Mouse (Mus musculus): ENCODE measurements at regions not wholly inside any gene's neighbourhood (a gene's known extent, or its start where the extent isn't known, plus 50 kb on each side); places are given as distances from the start of the nearest gene placed in this dataset.

DNA sequence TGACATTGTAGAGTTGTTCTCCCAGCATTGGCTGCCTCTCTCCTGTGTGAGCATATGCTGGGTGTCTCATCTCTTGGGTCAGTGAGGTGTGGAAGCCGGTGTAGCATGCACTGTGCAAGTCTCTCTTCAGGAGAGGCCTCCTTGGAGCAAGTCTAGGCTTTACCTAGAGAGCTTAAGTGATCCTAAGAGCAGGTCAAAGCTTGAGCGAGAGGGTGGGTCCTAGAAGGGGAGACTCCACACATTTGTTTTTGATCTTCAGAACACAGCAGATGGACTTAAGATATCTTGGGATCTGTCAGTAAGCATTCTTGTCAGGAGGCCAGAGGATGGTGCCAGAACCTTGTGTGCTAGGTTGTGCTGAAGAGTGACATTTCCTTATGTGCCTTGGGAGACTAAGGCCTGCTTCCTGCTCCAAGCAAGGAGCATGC lies 136.4 kb downstream of the Tmx1 start:
- DNase-seq (ENCODE audit: low read depth): no peak

DNA sequence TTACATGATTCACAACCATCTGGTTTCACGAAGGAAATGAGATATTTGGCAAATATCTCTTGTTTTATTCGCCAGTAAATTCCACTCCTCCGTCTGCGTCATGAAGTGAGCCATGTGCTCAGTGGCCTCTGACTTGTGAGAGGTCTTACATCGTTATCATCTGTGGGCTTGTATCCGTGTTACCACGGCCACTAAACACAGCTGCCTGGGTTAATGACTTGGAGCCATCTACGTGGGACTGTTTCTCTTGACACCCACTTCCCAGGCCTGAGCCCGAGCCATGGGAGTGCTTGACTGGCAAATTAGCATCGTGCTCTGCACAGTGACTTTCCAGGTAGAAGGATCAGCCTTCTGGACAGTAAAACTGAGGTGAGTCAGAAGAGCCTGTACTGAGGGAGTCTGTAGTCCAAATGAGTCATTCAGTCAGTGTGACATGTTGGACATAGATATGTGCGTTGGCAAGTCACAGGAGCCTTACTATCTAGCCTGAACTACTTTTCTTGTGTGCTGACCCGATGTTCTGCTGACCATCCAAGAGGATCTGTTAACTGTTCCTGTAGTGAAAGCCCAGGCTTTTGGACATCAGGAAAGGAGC lies 137.7 kb downstream of the Tmx1 start:
- no peak for DNase-seq (ENCODE audit: low read depth)

DNA sequence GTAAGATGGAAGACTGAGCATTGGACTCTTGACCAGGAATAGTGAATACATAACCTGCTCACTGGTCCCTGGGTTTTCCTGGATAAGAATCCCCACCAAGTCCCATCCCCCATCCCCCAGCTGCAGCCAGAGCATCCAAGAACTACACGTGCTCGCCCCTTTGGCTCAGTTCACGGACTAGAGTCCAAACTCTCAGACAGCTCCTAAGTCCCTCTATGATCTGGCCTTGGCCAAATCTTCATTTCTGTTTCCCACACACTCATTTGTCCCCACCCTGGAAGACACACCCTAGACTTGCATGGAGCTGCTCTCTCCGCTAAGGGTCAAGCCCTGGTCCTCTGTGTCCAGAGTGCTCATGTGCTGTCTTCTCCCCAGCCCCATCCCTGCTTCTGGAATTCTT lies 139.9 kb downstream of the Tmx1 start:
- DNase-seq (ENCODE audit: low read depth): no peak

DNA sequence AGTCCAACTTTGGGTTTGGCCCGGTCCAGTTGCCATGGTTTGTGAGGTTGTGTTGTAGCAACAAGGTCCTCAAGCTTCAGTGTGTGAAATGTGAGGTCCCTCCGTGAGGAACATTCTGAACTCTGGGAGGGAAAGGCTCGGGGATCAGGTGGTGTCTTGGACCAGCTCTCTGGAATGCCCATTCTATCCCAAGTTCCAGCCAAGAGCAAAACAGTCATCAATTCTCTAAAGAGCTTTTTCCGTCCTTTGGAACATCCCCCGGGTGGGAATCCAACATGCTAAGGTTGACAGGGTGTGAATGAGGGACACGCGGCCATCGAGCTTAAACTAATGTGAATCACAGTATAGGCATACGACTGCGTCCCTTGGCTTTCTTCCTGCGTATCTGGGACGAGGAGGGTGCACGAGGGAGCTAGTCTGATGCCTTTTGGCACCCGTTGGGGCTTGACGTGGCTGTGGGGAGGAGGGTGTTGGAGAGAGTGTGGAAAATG lies 145.4 kb downstream of the Tmx1 start:
- no peak for DNase-seq (ENCODE audit: low read depth)

DNA sequence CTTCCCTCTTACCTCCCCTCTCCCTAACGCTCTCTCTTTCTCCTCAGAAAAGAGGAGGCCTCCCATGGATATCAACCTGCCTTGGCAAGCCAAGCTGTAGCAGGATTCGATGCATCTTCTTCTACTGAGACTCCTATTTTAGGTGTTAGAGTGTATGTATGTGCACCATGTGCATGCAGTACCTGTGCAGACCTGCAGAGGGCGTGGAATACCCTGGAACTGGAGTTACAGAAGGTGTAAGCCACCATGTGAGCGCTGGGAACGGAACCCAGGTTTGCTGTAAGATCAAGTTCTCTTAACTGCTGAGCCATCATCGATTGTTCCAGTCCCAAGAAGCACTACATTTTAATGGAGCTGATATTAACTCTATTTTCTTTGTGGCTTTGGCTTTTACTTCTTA lies 146.8 kb downstream of the Tmx1 start:
- DNase-seq (ENCODE audit: low read depth): peak; percentile 7

DNA sequence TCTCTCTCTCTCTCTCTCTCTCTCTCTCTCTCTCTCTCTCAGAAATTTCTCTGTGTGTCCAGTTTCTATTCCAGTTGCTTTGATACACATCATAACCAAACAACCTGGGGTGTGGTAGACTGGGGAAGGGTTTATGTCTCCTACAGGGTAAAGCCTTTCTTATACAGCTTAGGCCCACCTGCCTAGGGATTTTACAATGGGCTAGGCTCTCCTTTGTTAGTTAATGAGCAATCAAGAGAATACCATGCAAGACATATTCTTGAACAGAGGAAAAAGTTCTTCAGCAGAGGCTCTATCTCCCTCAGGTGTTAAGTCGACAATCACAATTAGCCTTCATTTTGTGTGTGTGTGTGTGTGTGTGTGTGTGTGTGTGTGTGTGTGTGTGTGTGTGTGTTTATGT lies 151.0 kb downstream of the Tmx1 start:
- no peak for DNase-seq (ENCODE audit: low read depth)

DNA sequence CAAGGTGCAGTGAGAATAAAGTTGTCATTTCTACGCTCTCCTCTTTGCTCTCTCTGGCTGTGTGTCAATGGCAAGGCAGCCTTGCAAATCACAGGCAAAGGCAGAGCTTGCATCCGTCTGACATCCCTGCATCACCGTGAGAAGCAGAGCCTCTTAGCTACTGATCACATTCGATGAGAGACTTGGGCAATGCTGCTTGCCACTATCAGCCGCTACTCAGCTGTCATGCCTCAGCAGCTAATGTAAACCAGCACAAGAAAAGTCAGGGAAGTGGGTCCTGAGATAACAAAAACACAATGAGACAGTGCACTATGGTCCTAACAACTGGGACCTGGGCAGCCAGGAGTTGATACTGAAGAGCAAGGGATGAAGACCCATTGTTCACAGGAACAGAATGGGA lies 155.8 kb downstream of the Tmx1 start:
- no peak for DNase-seq (ENCODE audit: low read depth)

DNA sequence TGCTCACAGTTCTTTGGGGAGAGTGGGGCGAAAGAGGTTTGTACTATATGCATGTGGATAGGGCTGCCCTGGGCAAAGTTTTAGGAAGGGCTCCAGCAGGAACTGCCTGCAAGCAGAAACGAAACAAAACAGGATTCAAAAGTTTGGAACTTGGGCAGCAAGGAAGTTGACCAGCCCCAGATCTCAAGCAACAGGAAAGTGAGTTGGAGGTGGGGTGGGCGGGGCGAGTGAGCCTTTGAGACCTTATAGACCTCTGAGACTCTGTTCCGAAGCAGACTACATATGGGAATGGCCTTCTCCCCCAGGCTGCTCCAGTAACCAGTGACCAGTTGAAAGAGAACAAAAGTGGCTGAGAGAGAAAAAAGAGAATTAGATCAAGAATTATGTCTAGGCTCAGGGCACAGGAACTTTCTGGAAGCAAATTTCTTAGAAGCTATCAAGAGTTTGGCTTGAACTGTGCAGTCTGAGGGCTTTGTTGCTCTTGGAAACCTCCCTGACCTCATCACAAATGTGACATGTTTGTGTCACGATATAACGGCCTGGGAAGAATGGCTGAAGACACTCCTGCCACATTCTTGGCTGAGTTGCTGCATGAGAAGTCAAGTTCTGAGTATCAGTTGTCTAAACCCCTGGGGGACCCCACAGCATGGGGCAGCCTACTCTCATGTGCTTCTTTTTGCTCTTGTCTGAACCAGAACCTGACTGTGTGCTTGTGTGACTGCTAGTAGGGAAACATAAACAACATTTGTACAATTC lies 156.4 kb downstream of the Tmx1 start:
- no peak for DNase-seq (ENCODE audit: low read depth)

DNA sequence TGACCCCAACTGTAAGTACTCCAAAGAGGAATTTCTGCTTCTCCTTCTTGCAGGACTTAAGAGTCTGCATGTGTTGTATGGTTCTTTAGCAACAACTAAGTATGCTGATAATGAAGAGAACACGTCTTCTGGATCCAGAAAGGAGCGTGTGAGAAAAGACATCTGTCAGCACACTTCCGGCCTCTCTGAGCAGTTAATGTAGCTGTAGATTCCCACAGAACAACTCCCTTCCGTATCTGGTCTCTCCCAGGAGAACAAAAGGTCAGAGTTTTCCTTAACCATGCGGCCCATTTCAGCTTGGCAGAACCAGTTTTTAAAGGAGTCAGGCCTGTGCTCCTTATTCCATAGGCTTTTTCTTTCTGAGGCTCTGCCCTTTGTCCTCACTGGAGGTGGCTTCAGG lies 159.0 kb downstream of the Tmx1 start:
- no peak for DNase-seq (ENCODE audit: low read depth)

DNA sequence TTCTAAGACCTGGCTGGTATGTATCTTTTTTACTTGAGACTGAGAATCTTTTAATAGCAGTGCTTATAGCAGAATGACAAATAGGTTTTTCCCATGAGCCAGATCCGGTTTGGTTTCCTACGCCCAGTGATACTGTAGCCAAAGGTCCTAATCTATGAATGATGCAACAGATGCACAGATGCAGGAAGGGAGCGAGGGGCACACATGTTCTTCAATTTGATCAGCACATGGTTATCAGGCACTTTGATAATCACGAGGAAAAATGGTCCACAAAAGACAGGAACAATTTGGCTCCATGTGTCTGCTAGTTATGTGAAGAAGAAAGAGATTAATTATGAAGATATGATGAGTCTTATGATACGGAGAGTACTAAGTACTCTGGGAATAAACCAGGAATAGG lies 160.3 kb downstream of the Tmx1 start:
- no peak for DNase-seq (ENCODE audit: low read depth)

DNA sequence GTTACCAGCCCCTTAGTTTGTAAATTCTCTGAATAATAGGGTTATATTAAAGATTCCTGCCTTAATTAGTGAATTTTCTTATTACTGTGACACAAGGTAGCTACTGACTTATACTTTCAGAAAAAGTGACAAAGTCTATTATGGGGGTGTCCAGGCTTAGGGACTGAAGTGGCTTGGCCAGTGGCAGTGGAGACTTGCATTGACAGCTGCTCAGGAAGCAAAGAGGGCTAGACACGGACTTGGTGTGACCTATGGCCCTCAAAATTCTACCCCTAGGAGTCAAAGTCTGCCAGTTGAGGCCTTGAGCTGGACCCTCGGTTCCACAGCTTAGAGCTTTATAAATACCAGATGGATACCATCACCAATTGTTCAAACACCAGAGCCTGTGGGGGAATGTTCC lies 161.2 kb downstream of the Tmx1 start:
- DNase-seq (ENCODE audit: low read depth): no peak

DNA sequence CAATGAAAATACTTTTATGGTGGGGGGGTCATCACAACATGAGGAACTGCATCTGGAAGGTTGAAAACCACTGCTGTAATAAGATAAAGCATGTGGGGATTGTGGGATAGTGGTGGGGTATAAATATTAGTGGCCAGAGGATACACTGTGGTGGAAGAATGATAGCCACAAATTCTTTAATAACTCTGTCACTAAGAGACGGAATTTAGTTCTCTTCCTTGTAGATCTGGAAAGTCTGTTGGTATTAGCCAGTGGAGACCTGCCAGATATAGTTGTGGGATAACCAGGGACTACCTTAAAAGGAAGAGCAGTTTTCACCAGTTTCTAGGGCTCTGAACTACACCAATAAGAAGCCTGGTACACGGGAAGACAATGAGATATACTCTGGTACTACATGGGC lies 161.8 kb downstream of the Tmx1 start:
- no peak for DNase-seq (ENCODE audit: low read depth)

DNA sequence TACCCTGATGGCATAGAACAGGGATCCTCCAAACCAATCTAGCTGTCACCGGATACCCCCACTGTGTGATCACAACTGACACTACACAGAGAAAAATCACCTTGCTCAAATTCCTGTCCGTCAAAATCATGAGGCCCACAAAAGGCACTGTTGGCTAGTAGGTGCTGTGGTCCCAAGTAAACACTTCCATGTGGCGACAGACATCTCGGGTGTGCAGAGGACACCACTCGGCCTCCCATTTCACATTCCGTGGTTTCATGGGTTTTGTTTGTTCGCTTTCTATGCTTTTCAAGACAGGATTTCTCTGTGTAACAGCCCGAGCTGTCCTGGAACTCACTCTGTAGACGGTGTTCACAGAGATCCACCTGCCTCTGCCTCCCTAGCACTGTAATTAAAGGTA lies 162.2 kb downstream of the Tmx1 start:
- DNase-seq (ENCODE audit: low read depth): no peak

DNA sequence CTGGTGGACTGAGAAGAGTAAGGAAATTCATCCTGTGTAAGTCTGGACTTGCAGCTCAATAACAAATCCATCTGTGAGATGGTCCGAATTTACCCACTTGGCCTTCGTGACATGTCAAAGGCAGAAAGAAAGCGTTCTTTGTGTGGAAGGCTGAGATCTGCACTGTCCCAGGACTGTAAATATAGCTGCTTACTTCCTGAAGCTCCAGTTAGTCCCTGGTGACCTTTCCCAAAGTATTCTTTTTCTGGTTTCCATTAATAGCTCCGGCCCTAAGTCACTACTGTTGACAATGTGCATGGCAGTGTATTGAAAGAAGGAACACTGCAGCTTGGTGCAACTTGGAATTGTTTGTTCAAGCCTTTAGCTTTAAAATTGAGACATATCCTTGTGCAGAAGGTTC lies 163.2 kb downstream of the Tmx1 start:
- no peak for DNase-seq (ENCODE audit: low read depth)

DNA sequence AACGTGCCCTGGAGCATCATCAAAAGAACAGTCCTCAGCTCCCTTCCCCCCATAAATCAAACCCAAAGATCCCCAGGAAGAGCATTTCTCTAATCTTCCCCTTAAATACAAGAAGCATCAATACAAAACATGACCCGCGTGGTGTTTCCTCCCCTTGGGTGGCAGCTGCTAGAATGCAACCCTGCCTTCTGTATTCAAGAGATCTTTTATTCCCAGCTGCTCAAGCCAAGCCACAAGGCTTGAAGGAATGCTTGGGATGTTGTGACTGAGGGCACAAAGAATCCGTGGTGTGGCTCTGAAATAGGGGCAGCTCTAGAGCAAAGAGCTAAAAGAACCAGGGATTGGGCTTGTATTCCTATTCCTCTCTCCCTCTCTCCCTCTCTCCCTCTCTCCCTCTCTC lies 163.6 kb downstream of the Tmx1 start:
- DNase-seq (ENCODE audit: low read depth): no peak

DNA sequence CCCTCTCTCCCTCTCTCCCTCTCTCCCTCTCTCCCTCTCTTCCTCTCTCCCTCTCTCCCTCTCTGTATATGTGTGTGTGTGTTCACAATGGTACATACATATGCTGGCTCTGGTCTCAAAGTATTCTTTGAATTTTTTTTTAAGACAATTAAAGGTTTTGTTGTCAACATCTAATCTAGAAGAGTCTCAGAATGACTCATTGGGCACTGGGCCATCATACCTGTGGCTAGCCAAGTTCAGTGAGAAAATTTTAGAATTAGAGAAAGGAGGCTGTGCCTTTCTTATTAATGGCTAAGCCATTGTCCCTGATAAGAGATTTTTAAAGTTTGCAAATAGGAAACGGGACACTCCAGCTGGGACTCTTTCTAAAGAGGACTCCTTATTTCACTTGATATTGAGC lies 164.1 kb downstream of the Tmx1 start:
- DNase-seq (ENCODE audit: low read depth): no peak

DNA sequence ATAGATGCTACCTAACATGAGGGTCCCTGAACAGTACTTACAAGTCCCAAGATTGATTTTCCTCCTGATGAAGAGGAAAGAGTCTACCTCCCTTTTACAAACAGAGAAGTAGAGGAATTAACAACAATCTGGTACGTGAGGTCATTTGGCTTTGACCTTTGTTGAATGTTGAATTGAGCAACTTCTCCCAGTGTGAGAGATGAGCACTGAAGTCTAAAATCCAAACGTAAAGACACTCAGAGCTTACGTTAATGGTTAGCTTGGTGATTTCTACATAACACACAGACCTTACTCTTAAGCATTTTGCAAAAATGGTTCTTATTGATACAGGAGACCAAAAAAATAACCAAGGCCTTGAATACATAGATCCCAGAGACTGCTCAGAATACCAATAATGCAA lies 165.1 kb downstream of the Tmx1 start:
- no peak for DNase-seq (ENCODE audit: low read depth)

DNA sequence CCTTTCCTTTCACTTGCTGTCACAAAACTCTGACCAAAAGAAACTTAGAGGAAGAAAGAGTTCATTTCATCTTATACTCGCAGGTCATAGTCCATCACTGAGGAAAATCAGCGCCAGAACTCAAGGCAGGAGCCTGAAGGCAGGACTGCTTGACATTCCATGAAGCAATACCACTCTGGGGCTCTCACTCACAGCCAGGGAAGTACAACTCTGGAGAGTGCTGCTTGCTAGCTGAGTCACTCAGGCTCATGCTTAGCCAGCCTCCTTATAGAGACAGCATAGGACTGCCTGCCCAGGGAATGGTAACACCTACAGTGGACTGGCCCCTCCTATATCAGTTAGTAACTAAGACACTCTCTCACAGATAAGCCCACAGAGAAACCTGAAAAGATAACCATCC lies 166.5 kb downstream of the Tmx1 start:
- no peak for DNase-seq (ENCODE audit: low read depth)

DNA sequence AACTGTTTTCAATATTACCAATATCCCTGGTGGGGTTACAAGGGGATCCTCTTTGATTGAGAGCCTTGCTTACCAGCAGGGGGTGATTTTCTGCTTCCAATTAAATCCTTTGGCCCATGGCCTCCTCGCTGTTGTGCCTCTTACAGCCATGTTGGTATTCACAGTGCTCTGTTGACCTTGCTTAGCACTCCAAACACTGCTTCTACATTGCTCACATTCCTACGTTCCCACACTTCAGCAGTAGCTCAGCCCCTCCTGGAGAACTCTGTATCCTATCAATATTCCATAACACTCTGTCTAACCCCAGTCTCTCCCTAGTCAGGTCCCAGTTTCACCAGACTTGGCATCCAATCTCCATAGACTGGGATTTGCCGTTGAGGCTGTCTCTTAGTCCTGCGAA lies 169.1 kb downstream of the Tmx1 start:
- DNase-seq (ENCODE audit: low read depth): no peak

DNA sequence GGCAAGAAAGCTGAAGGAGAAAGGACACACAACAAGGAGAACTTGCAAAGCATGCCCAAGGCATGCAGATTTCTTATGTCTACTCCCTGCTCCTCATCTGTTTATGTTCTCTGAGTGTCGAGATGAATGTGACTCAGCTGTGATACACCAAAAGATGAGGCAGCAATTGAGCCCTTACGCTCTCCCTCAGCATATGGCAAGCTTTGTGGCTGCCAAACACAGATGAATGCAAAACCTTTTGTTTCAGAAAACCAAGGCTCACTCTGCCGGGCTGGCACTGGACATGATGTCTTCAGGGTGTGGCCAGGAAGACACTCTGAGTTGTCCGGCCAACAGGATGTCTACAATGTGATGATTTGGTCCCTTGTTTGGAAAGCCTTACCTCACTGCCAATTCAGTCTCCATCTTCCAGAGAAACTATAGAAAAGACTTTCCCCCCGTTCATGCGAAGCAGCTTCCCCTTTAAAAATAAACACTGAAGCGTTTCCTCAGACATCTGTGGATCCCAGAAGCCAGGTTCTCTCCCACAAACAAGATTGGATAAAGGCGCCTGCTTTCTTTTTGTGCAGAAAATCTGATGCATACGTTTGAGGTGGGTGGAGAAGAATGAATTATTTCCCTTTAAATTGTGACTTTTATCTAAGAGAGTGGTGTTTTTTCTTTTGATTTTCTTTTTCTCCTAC lies 171.5 kb downstream of the Tmx1 start:
- no peak for DNase-seq (ENCODE audit: low read depth)

DNA sequence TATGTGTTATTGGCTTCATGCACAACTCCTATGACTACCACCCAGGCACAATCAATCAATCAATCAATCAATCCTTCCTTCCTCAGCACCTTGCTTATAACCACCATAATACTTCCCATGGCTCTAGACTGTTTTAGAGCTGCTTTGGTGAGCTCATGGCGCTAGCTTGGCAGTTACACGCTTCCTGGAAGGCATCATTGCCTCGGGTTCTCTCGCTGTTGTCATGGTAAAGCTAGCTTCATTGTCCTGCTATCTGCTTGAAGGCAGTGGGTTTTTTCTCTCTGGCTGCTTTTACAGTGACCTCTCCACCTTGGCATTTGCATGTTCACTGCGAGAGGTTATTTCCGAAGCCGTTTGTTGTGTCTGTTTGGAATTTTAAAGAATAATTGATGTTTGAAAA lies 174.7 kb downstream of the Tmx1 start:
- DNase-seq (ENCODE audit: low read depth): no peak

DNA sequence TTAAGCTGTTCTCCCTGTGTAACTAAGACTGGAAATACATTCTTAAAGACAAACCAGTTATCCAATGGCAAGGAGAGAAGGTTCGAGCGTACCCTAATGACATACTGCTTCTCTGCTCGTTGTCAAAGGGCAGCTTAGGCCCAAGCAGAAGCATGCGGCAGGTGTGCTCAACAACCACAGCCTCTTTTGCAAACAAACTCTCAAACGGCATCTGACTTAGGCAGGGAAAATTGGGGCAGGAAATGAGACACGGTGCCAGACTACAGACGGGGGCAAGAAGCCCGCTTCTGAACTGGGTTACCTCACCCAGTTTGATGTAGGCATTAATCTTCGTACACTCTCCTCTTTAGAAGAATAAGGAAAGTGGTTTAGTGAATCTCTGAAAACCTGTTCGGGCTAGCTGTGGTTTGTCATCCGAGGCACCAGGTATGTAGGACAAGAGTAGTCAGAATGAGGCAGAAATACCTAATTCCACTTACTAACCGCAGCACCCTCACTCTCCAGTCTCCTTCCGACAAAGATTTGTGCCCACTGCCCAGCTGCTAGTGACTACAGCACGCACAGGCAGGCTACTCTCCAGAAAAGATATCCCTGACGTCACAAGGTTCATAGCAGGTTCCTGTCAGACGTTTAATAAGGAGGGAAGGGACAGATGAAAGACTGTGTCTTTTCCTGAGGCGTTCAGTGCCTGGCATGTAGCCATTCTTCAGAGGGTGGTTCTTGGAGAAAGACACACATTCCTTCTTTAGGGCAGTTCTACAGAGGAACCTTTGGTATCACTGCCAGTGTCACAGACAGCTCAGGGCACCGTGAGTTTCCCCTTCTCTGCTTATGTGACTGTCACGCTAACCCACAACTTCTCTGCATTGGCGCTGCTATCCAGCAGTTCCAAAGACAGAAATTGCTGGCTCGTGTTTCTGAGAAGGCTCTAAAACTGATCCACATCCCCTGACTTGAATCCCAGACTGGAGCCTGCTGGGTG lies 175.8 kb downstream of the Tmx1 start:
- peak; percentile 4 for DNase-seq (ENCODE audit: low read depth)

Measured in induced T-regulatory cell, adult 2 months (primary cell).